Mouse (Mus musculus): ENCODE results near the gene H2-M10.5.
"Not testable (repeated sequence)": the region's sequence is repeated elsewhere in the genome, so short reads cannot be mapped to it uniquely, and the experiment has no call there.

H2-M10.5 gene

DNA sequence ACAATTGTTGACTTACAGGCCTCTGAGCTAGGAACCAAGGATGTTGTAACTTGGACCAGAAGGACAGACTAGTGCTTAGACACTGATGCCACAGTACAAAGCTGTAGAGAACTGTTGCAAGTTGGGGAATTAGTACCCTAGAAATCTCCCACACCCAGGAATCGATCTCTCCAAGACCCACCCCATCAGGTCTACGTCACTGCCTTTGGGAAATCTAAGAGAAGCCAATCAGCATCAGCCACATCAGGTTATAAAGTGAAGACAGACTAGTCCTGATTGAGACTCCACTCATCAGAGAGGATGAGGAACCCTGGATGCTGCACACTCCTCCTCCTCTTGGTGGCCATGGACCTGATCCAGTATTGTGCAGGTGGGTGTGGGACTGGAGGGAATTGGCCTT lies at the start of gene H2-M10.5:
Gene H2-M10.5, plus strand, starts transcription at position 301 of the 400 bp plus-strand sequence.
- not testable (repeated sequence) for H3K9me3 ChIP-seq (ENCODE audit: low read length); H3K27me3 ChIP-seq (ENCODE audit: insufficient read depth, low read length); H3K36me3 ChIP-seq (ENCODE audit: insufficient read depth, low read length); H3K4me1 ChIP-seq (replicated peaks; ENCODE audit: low read depth, low read length); H3K4me3 ChIP-seq (replicated peaks; ENCODE audit: low read length)

DNA sequence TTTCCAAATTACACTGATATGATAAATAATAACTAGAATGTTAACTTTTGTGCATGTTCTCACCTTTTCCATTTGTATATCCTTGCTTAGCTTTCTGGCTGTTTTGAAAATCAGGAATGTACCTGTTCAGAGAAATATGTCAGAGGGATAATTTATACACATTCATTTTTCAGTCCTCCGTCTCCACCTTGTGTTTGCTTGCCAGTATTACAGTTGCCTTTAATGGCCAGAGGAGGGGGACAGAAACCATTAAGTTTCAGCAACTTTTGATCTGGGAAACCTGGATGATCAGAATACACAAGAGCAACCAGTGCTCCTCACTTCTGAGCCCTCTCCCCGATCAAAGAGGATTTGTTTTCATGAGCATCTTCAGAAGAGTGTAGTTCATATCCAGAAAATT lies 46.7 kb upstream of the H2-M10.5 start:
- Histone ChIP-seq H3K4me1 (replicated peaks; ENCODE audit: low read depth, low read length) (no peaks in the 10 kb centered on the region), H3K9me3 (ENCODE audit: low read length) (no peaks in the 10 kb centered on the region), H3K27me3 (ENCODE audit: insufficient read depth, low read length) (no peaks in the 10 kb centered on the region), H3K4me3 (replicated peaks; ENCODE audit: low read length) (no peak overlapping the region), H3K36me3 (ENCODE audit: insufficient read depth, low read length) (no peaks in the 10 kb centered on the region)
- TF ChIP-seq NANOG (IDR thresholded peaks at IDR 0.05; ENCODE audit: borderline replicate concordance, low read length) (no peak), POU5F1 (IDR thresholded peaks at IDR 0.05; ENCODE audit: borderline replicate concordance, low read length) (no peak), CTCF (conservative IDR thresholded peaks at IDR 0.05; ENCODE audit: low read length) (peak; percentile 61)

DNA sequence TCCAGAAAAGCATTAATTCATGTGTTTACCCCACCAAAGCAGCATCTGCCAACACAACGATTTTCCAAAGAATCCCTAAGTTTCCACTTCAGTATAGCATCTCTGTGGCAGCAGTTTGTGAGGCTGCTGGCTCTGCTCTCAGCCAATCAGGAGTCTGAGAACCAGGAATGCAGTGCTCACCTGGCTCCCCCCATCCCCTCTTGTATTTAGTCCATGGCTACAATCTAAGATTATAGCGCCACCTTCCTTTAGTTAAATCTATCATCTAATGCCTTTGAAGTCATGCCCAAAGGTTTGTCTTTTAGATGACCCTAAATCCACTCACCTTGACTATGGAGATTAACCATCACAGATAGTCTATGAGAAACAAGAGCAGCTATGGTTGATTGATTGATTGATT lies 8.9 kb upstream of the H2-M10.5 start:
- H3K9me3 ChIP-seq (ENCODE audit: low read length), result no peaks in the 10 kb centered on the region
- no peaks in the 10 kb centered on the region for H3K4me1 ChIP-seq (replicated peaks; ENCODE audit: low read depth, low read length)
- H3K27me3 ChIP-seq (ENCODE audit: insufficient read depth, low read length), result no peaks in the 10 kb centered on the region
- TF ChIP-seq CTCF (conservative IDR thresholded peaks at IDR 0.05; ENCODE audit: low read length), result no peak
- no peak for TF ChIP-seq POU5F1 (IDR thresholded peaks at IDR 0.05; ENCODE audit: borderline replicate concordance, low read length)
- no peak for TF ChIP-seq NANOG (IDR thresholded peaks at IDR 0.05; ENCODE audit: borderline replicate concordance, low read length)
- H3K4me3 ChIP-seq (replicated peaks; ENCODE audit: low read length), result no peak overlapping the region
- no peaks in the 10 kb centered on the region for H3K36me3 ChIP-seq (ENCODE audit: insufficient read depth, low read length)

DNA sequence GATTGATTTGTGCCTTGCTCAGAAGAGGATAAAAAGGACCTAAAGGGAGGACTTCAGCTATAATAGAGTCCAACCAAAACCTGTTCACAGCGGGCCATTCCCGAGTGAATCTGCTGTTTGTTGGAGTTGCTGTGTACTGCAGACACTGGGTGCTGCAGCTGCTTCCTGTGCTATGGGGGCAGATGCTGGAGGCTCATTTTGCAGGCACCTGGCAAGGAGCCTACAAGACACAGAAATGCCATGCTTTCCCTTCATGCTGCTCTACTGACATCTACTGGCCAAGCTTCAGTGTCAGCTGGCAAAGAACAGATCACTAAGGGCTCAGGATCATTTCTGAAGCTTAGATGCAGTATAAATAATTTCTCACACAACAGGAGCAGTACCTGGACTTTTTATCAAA lies 8.5 kb upstream of the H2-M10.5 start:
- H3K4me3 ChIP-seq (replicated peaks; ENCODE audit: low read length); H3K36me3 ChIP-seq (ENCODE audit: insufficient read depth, low read length); H3K27me3 ChIP-seq (ENCODE audit: insufficient read depth, low read length); H3K4me1 ChIP-seq (replicated peaks; ENCODE audit: low read depth, low read length); H3K9me3 ChIP-seq (ENCODE audit: low read length): not testable (repeated sequence)

GRCm38 (mm10) chr17:36765403-36765802 lies 7.3 kb upstream of the H2-M10.5 start:
- H3K4me3 ChIP-seq (replicated peaks; ENCODE audit: low read length); H3K9me3 ChIP-seq (ENCODE audit: low read length); H3K36me3 ChIP-seq (ENCODE audit: insufficient read depth, low read length); H3K4me1 ChIP-seq (replicated peaks; ENCODE audit: low read depth, low read length); H3K27me3 ChIP-seq (ENCODE audit: insufficient read depth, low read length): not testable (repeated sequence)

DNA sequence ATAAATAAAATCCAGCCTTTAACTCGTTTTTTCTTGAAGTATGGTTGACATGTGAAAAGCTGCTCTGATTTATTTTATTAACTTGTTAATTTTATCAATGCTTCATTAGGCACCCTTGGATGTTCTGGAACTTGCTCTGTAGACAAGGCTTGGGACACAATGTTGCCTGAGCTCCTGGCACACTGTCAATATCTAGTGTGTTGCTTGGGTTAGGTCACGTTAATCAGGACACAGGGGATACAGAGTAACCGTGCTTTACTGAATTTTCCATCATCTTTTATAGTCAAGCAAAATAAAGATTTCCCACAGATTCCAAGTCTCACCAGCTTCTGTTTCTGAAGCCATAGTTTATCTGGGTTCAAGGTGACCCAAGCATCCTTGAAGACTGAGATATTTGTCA lies 8.8 kb downstream of the H2-M10.5 start:
- H3K27me3 ChIP-seq (ENCODE audit: insufficient read depth, low read length), result no peaks in the 10 kb centered on the region
- H3K36me3 ChIP-seq (ENCODE audit: insufficient read depth, low read length), result no peaks in the 10 kb centered on the region
- no peaks in the 10 kb centered on the region for H3K9me3 ChIP-seq (ENCODE audit: low read length)
- no peak overlapping the region for H3K4me3 ChIP-seq (replicated peaks; ENCODE audit: low read length)
- no peak for TF ChIP-seq POU5F1 (IDR thresholded peaks at IDR 0.05; ENCODE audit: borderline replicate concordance, low read length)
- H3K4me1 ChIP-seq (replicated peaks; ENCODE audit: low read depth, low read length), result no peaks in the 10 kb centered on the region

- TF ChIP-seq CTCF (conservative IDR thresholded peaks at IDR 0.05; ENCODE audit: low read length), result peak; percentile 69
- not testable (repeated sequence) for H3K4me1 ChIP-seq (replicated peaks; ENCODE audit: low read depth, low read length); H3K4me3 ChIP-seq (replicated peaks; ENCODE audit: low read length); H3K36me3 ChIP-seq (ENCODE audit: insufficient read depth, low read length); H3K9me3 ChIP-seq (ENCODE audit: low read length); H3K27me3 ChIP-seq (ENCODE audit: insufficient read depth, low read length)
These were observed 13.8 kb downstream of the H2-M10.5 start for GRCm38 (mm10) chr17:36786483-36786886.

GRCm38 (mm10) chr17:36788351-36788750 lies 15.6 kb downstream of the H2-M10.5 start:
- no peaks in the 10 kb centered on the region for H3K4me1 ChIP-seq (replicated peaks; ENCODE audit: low read depth, low read length)
- H3K4me3 ChIP-seq (replicated peaks; ENCODE audit: low read length), result no peak overlapping the region
- no peaks in the 10 kb centered on the region for H3K9me3 ChIP-seq (ENCODE audit: low read length)
- no peaks in the 10 kb centered on the region for H3K36me3 ChIP-seq (ENCODE audit: insufficient read depth, low read length)
- H3K27me3 ChIP-seq (ENCODE audit: insufficient read depth, low read length), result no peaks in the 10 kb centered on the region
- TF ChIP-seq CTCF (conservative IDR thresholded peaks at IDR 0.05; ENCODE audit: low read length) (no peak), NANOG (IDR thresholded peaks at IDR 0.05; ENCODE audit: borderline replicate concordance, low read length) (no peak)

- not testable (repeated sequence) for H3K9me3 ChIP-seq (ENCODE audit: low read length); H3K4me1 ChIP-seq (replicated peaks; ENCODE audit: low read depth, low read length); H3K4me3 ChIP-seq (replicated peaks; ENCODE audit: low read length); H3K36me3 ChIP-seq (ENCODE audit: insufficient read depth, low read length); H3K27me3 ChIP-seq (ENCODE audit: insufficient read depth, low read length)
- TF ChIP-seq CTCF (conservative IDR thresholded peaks at IDR 0.05; ENCODE audit: low read length), result peak; percentile 47
These were observed 16.1 kb downstream of the H2-M10.5 start for GRCm38 (mm10) chr17:36788801-36789200.

GRCm38 (mm10) chr17:36799493-36799892 lies 26.8 kb downstream of the H2-M10.5 start:
- no peak for TF ChIP-seq CTCF (conservative IDR thresholded peaks at IDR 0.05; ENCODE audit: low read length)
- no peak for TF ChIP-seq POU5F1 (IDR thresholded peaks at IDR 0.05; ENCODE audit: borderline replicate concordance, low read length)
- no peak for TF ChIP-seq NANOG (IDR thresholded peaks at IDR 0.05; ENCODE audit: borderline replicate concordance, low read length)

DNA sequence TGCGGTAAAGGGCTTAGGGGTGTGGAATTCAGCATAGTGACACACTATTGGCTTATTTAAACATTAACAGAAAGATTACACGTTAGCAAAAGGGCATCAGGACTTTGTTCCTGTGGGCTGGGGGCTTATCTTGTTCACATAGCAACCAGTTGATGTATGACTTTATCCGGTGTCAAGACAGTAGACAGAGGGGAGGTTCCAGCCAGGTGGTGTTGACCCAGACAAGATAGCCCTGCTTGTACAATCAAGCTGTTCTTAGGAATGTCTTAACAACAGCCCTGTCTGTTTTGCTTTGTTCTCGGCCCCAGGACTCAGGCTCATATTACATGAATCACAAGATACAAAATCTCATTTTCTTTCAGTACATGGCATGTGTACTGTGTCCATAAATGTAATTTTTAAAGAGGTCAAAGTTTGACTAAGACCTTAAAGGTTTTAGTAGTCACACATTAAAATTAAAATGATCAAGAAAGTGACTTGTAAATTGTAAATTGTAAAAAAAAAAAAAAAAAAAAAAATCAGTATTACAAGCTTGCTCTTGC lies 27.3 kb downstream of the H2-M10.5 start:
- not testable (repeated sequence) for H3K4me1 ChIP-seq (replicated peaks; ENCODE audit: low read depth, low read length); H3K4me3 ChIP-seq (replicated peaks; ENCODE audit: low read length); H3K9me3 ChIP-seq (ENCODE audit: low read length); H3K27me3 ChIP-seq (ENCODE audit: insufficient read depth, low read length); H3K36me3 ChIP-seq (ENCODE audit: insufficient read depth, low read length)

More at GRCm38 (mm10) chr17:36799493-36799892, 26.8 kb downstream of the H2-M10.5 start:
- Histone ChIP-seq H3K4me1 (replicated peaks; ENCODE audit: low read depth, low read length) (no peaks in the 10 kb centered on the region), H3K9me3 (ENCODE audit: low read length) (peaks cover 1% of the 10 kb centered on the region; the same call in 1 of the 2 replicates), H3K27me3 (ENCODE audit: insufficient read depth, low read length) (no peaks in the 10 kb centered on the region), H3K36me3 (ENCODE audit: insufficient read depth, low read length) (no peaks in the 10 kb centered on the region), H3K4me3 (replicated peaks; ENCODE audit: low read length) (no peak overlapping the region)

Measured in E14TG2a.4 (cell line).